Comparison of ENCODE assay signal across 8 mouse cellular contexts in the genomic region with DNA sequence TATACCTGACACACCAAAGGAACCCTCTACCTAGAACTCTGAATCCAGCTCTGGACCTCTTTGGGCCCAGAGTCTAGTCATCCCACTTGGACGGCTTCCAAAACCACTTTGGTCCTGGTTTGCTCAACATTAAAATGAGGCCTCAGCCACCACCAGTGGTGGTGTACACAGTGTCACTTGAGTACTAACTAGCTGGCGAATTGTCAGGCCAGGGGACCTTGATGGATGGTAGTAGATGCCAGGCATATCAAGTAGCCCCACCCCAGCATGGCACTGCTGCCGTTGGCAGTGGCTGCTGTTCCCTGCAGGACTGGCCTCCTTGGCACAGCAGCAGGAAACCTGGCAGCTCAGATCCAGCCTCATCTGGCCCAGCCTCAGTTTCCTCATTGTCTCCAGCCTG. TPM values are rescaled to one million over a fixed set of nuclear protein-coding genes. Genes with fewer than 3 reads are reported as not detected.
DNase-seq lines count a peak whose midpoint lies in the region; ATAC-seq and TF ChIP-seq lines count a peak whose summit lies in the region.

No protein-coding gene starts in this region.

- no peak overlapping the region for H3K4me2 ChIP-seq in forebrain, postnatal 0 days (ENCODE audit: low read depth)

- H3K36me3 ChIP-seq in forebrain, postnatal 0 days (ENCODE audit: insufficient read depth), result peaks cover 7% of the 10 kb centered on the region; the same call in 1 of the 2 replicates
- no peaks in the 10 kb centered on the region for H3K36me3 ChIP-seq in forebrain, embryonic 10.5 days (replicated peaks)

- H3K27ac ChIP-seq in forebrain, postnatal 0 days (ENCODE audit: low read depth, low read length), result no peak overlapping the region
- no peak overlapping the region for H3K27ac ChIP-seq in forebrain, embryonic 10.5 days

- no peak for TF ChIP-seq POLR2A in lung, adult 2 months (IDR thresholded peaks at IDR 0.05; ENCODE audit: borderline replicate concordance, extremely low read depth, low read depth, low read length)

- 50% methylated on average over 3 of the region's 3 CpGs for WGBS in forebrain, postnatal 0 days
- WGBS in forebrain, embryonic 10.5 days, result 83% methylated on average over 3 of the region's 3 CpGs
- 54% methylated on average over 3 of the region's 3 CpGs for WGBS in lung, adult 2 months

- H3K9me3 ChIP-seq in forebrain, postnatal 0 days (ENCODE audit: low read length), result no peaks in the 10 kb centered on the region
- no peaks in the 10 kb centered on the region for H3K9me3 ChIP-seq in forebrain, embryonic 10.5 days

- H3K4me1 ChIP-seq in forebrain, postnatal 0 days (ENCODE audit: insufficient read depth), result no peaks in the 10 kb centered on the region
- peaks cover under 1% of the 10 kb centered on the region; the same call in 1 of the 2 replicates for H3K4me1 ChIP-seq in forebrain, embryonic 10.5 days
- peaks cover 9% of the 10 kb centered on the region for H3K4me1 ChIP-seq in lung, adult 2 months (ENCODE audit: control insufficient read depth, insufficient read depth, low read length)

- DNase-seq in forebrain, postnatal 0 days, result peak; percentile 30
- no peak for DNase-seq in forebrain, embryonic 10.5 days (ENCODE audit: extremely low spot score, low spot score)
- peak; percentile 64 to 78 for DNase-seq in lung, adult 18-20 months
- DNase-seq in lung, adult 2 months, result no peak
- DNase-seq in heart, postnatal 4 days, result peak; percentile 47
- DNase-seq in right cerebral cortex, postnatal 14 days, result peak; percentile 42

- H3K9ac ChIP-seq in forebrain, postnatal 0 days, result no peak overlapping the region

- no peak for TF ChIP-seq CTCF in forebrain, postnatal 0 days (IDR thresholded peaks at IDR 0.05; ENCODE audit: low read depth)
- TF ChIP-seq CTCF in lung, adult 2 months (IDR thresholded peaks at IDR 0.05; ENCODE audit: insufficient read depth, low read length), result no peak

- peak; percentile 28 for ATAC-seq in forebrain, postnatal 0 days
- ATAC-seq in inflammation-experienced regulatory T-cells, adult 6 months, result no peak
- no peak for ATAC-seq in CD4-positive, CD25-positive, alpha-beta regulatory T cell, adult 4 months

- no peak overlapping the region for H3K4me3 ChIP-seq in forebrain, postnatal 0 days (ENCODE audit: low read depth, low read length)
- H3K4me3 ChIP-seq in forebrain, embryonic 10.5 days, result no peak overlapping the region
- H3K4me3 ChIP-seq in lung, adult 2 months (replicated peaks; ENCODE audit: extremely low read depth, low read depth, low read length), result no peak overlapping the region

- H3K27me3 ChIP-seq in forebrain, postnatal 0 days (ENCODE audit: insufficient read depth, low read length), result no peaks in the 10 kb centered on the region
- H3K27me3 ChIP-seq in forebrain, embryonic 10.5 days (ENCODE audit: poor library complexity, severe bottlenecking), result no peaks in the 10 kb centered on the region

RNA-seq across cellular contexts. Expression of a gene that starts 36.3 kb away (rescaled TPM):
- 9.9 and 11.0 TPM in 2 replicates for total RNA-seq in forebrain, postnatal 0 days (2014; rRNA removed)
- 4.8 and 8.6 TPM in 2 replicates for polyA plus RNA-seq in forebrain, postnatal 0 days (2015; fragmentation: Nextera tagmentation; extraction: Ambion mirVana)
- polyA plus RNA-seq in forebrain, embryonic 10.5 days (2016; fragmentation: Nextera tagmentation; extraction: Ambion mirVana), result 1.2 and 1.5 TPM in 2 replicates
- polyA plus RNA-seq in lung, adult 2 months (2012; rRNA removed), result 21.8 and 23.5 TPM in 2 replicates
- 10 to 100 TPM; 23.8 to 30.3 TPM for total RNA-seq in heart, postnatal 4 days (2021)
- polyA plus RNA-seq in inflammation-experienced regulatory T-cells, adult 6 months (2017; shearing (Covaris generic)), result 1 to 10 TPM; 1.5 to 6.0 (median 5.0) TPM
- 1 to 10 TPM; 2.9 to 4.5 TPM for polyA plus RNA-seq in CD4-positive, CD25-positive, alpha-beta regulatory T cell, adult 4 months (2017; shearing (Covaris generic))

RNA-seq across cellular contexts. Expression of a gene that starts 40.0 kb away (rescaled TPM):
- 81.8 and 98.9 TPM in 2 replicates for total RNA-seq in forebrain, postnatal 0 days (2014; rRNA removed)
- polyA plus RNA-seq in forebrain, postnatal 0 days (2015; fragmentation: Nextera tagmentation; extraction: Ambion mirVana), result 38.6 and 44.9 TPM in 2 replicates
- polyA plus RNA-seq in forebrain, embryonic 10.5 days (2016; fragmentation: Nextera tagmentation; extraction: Ambion mirVana), result 25.0 and 26.3 TPM in 2 replicates
- 36.3 and 53.1 TPM in 2 replicates for polyA plus RNA-seq in lung, adult 2 months (2012; rRNA removed)
- total RNA-seq in heart, postnatal 4 days (2021), result 10 to 100 TPM; 51.9 to 57.6 TPM
- 10 to 100 TPM; 13.0 to 20.0 (median 13.1) TPM for polyA plus RNA-seq in inflammation-experienced regulatory T-cells, adult 6 months (2017; shearing (Covaris generic))
- polyA plus RNA-seq in CD4-positive, CD25-positive, alpha-beta regulatory T cell, adult 4 months (2017; shearing (Covaris generic)), result 10 to 100 TPM; 13.4 to 16.2 TPM

RNA-seq across cellular contexts. Expression of a gene that starts 58.8 kb away (rescaled TPM):
- 8.4 and 12.3 TPM in 2 replicates for total RNA-seq in forebrain, postnatal 0 days (2014; rRNA removed)
- polyA plus RNA-seq in forebrain, postnatal 0 days (2015; fragmentation: Nextera tagmentation; extraction: Ambion mirVana), result 5.8 and 6.6 TPM in 2 replicates
- polyA plus RNA-seq in forebrain, embryonic 10.5 days (2016; fragmentation: Nextera tagmentation; extraction: Ambion mirVana), result 0.20 and 0.51 TPM in 2 replicates
- 82.0 and 157 TPM in 2 replicates for polyA plus RNA-seq in lung, adult 2 months (2012; rRNA removed)
- 10 to 100 TPM in 1 of 2 experiments, 1 to 10 TPM in 1; 9.0 to 10.2 TPM for total RNA-seq in heart, postnatal 4 days (2021)
- not detected for polyA plus RNA-seq in inflammation-experienced regulatory T-cells, adult 6 months (2017; shearing (Covaris generic))
- polyA plus RNA-seq in CD4-positive, CD25-positive, alpha-beta regulatory T cell, adult 4 months (2017; shearing (Covaris generic)), result not detected

Comparison
In these comparisons a context has a peak if more than half of its experiments do, and no peak if none do; other contexts are left out.
1. DNase-seq: peak in forebrain, postnatal 0 days (single experiment), lung, adult 18-20 months (2 of 2), heart, postnatal 4 days (single experiment) and right cerebral cortex, postnatal 14 days (single experiment); none in forebrain, embryonic 10.5 days (single experiment) and lung, adult 2 months (single experiment).
2. RNA of a gene that starts 58.8 kb away (polyA plus RNA-seq): 82.0 to 157 TPM in lung, adult 2 months; 5.8 to 6.6 TPM in forebrain, postnatal 0 days, 0.20 to 0.51 TPM in forebrain, embryonic 10.5 days, not detected in inflammation-experienced regulatory T-cells, adult 6 months and not detected in CD4-positive, CD25-positive, alpha-beta regulatory T cell, adult 4 months; every median in the first group is over 10 times any median in the second.